Mouse (Mus musculus): ENCODE measurements around the gene Hoxd1.

DNA sequence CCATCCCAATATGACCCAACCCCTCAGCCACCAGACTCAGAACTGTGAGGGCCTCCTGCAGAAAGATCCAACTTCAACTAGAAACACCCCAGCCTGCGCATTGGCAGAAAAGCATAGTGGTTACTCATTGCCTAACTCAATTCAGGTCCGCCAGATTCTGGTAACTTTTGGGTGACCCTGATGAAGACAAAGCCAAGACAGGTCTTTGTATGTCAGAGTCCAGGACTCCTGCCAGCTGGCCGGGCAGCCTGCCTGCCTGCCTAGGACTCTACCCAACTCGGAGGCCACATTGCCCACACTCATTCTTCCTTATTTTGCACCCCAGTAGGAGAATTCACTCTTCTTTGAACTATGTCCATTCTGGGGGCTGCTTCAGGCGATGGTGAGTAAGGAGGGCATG, 36.2 kb upstream of the Hoxd1 start, which contains the start of gene Gm28230:
- TF ChIP-seq POLR2A (IDR thresholded peaks at IDR 0.05; ENCODE audit: insufficient read depth, low read length) (no peak), EP300 (IDR thresholded peaks at IDR 0.05; ENCODE audit: insufficient read depth, low read depth, low read length) (no peak), CTCF (IDR thresholded peaks at IDR 0.05; ENCODE audit: low read depth, low read length) (no peak)

Data from ES-Bruce4 (cell line).